Mouse (Mus musculus): ENCODE measurements around the gene Zbtb20. TPM values are rescaled to one million over a fixed set of nuclear protein-coding genes. Genes with fewer than 3 reads are reported as not detected.

The Zbtb20 gene
- polyA plus RNA-seq, 1 experiment, result 11.2 TPM

GRCm38 (mm10) chr16:42972872-42973271 lies 97.2 kb downstream of the Zbtb20 start:
- 70% methylated on average over 2 of the region's 2 CpGs for WGBS
- Histone ChIP-seq H3K4me3 (replicated peaks; ENCODE audit: control insufficient read depth, low read depth, low read length) (no peak overlapping the region), H3K27ac (ENCODE audit: control insufficient read depth, insufficient read depth, low read depth, low read length, poor library complexity) (no peak overlapping the region), H3K4me1 (ENCODE audit: control insufficient read depth, insufficient read depth, low read length) (no peaks in the 10 kb centered on the region)
- no peak for TF ChIP-seq CTCF (IDR thresholded peaks at IDR 0.05; ENCODE audit: control insufficient read depth, insufficient read depth, low read length)
- TF ChIP-seq POLR2A (IDR thresholded peaks at IDR 0.05; ENCODE audit: borderline replicate concordance, control insufficient read depth, low read depth, low read length), result no peak

- H3K27ac ChIP-seq (ENCODE audit: control insufficient read depth, insufficient read depth, low read depth, low read length, poor library complexity), result no peak overlapping the region
- TF ChIP-seq POLR2A (IDR thresholded peaks at IDR 0.05; ENCODE audit: borderline replicate concordance, control insufficient read depth, low read depth, low read length) (no peak), CTCF (IDR thresholded peaks at IDR 0.05; ENCODE audit: control insufficient read depth, insufficient read depth, low read length) (no peak)
- no peaks in the 10 kb centered on the region for H3K4me1 ChIP-seq (ENCODE audit: control insufficient read depth, insufficient read depth, low read length)
- no peak overlapping the region for H3K4me3 ChIP-seq (replicated peaks; ENCODE audit: control insufficient read depth, low read depth, low read length)
- 74% methylated on average over 1 of the region's 1 CpGs for WGBS
Observed at GRCm38 (mm10) chr16:42998896-42999295, 123.2 kb downstream of the Zbtb20 start.

GRCm38 (mm10) chr16:43026351-43026750 lies 150.7 kb downstream of the Zbtb20 start:
- H3K4me1 ChIP-seq (ENCODE audit: control insufficient read depth, insufficient read depth, low read length), result no peaks in the 10 kb centered on the region

GRCm38 (mm10) chr16:43029243-43029642 lies 153.6 kb downstream of the Zbtb20 start:
- WGBS, result 86% methylated on average over 3 of the region's 3 CpGs
- Histone ChIP-seq H3K4me1 (ENCODE audit: control insufficient read depth, insufficient read depth, low read length) (no peaks in the 10 kb centered on the region), H3K4me3 (replicated peaks; ENCODE audit: control insufficient read depth, low read depth, low read length) (no peak overlapping the region), H3K27ac (ENCODE audit: control insufficient read depth, insufficient read depth, low read depth, low read length, poor library complexity) (no peak overlapping the region)
- TF ChIP-seq POLR2A (IDR thresholded peaks at IDR 0.05; ENCODE audit: borderline replicate concordance, control insufficient read depth, low read depth, low read length) (no peak), CTCF (IDR thresholded peaks at IDR 0.05; ENCODE audit: control insufficient read depth, insufficient read depth, low read length) (no peak)

More at GRCm38 (mm10) chr16:43026351-43026750, 150.7 kb downstream of the Zbtb20 start:
- 77% methylated on average over 2 of the region's 2 CpGs for WGBS
- Histone ChIP-seq H3K4me3 (replicated peaks; ENCODE audit: control insufficient read depth, low read depth, low read length) (no peak overlapping the region), H3K27ac (ENCODE audit: control insufficient read depth, insufficient read depth, low read depth, low read length, poor library complexity) (no peak overlapping the region)
- TF ChIP-seq CTCF (IDR thresholded peaks at IDR 0.05; ENCODE audit: control insufficient read depth, insufficient read depth, low read length), result no peak
- TF ChIP-seq POLR2A (IDR thresholded peaks at IDR 0.05; ENCODE audit: borderline replicate concordance, control insufficient read depth, low read depth, low read length), result no peak

- Histone ChIP-seq H3K4me1 (ENCODE audit: control insufficient read depth, insufficient read depth, low read length) (no peaks in the 10 kb centered on the region), H3K4me3 (replicated peaks; ENCODE audit: control insufficient read depth, low read depth, low read length) (no peak overlapping the region), H3K27ac (ENCODE audit: control insufficient read depth, insufficient read depth, low read depth, low read length, poor library complexity) (no peak overlapping the region)
- WGBS, result 86% methylated on average over 6 of the region's 6 CpGs
- no peak for TF ChIP-seq CTCF (IDR thresholded peaks at IDR 0.05; ENCODE audit: control insufficient read depth, insufficient read depth, low read length)
- no peak for TF ChIP-seq POLR2A (IDR thresholded peaks at IDR 0.05; ENCODE audit: borderline replicate concordance, control insufficient read depth, low read depth, low read length)
Observed at GRCm38 (mm10) chr16:43035709-43036108, 160.0 kb downstream of the Zbtb20 start.

- 82% methylated on average over 5 of the region's 5 CpGs for WGBS
- Histone ChIP-seq H3K27ac (ENCODE audit: control insufficient read depth, insufficient read depth, low read depth, low read length, poor library complexity) (no peak overlapping the region), H3K4me3 (replicated peaks; ENCODE audit: control insufficient read depth, low read depth, low read length) (no peak overlapping the region), H3K4me1 (ENCODE audit: control insufficient read depth, insufficient read depth, low read length) (no peaks in the 10 kb centered on the region)
- TF ChIP-seq CTCF (IDR thresholded peaks at IDR 0.05; ENCODE audit: control insufficient read depth, insufficient read depth, low read length), result no peak
- no peak for TF ChIP-seq POLR2A (IDR thresholded peaks at IDR 0.05; ENCODE audit: borderline replicate concordance, control insufficient read depth, low read depth, low read length)
Observed at GRCm38 (mm10) chr16:43036510-43036909, 160.8 kb downstream of the Zbtb20 start.

- Histone ChIP-seq H3K27ac (ENCODE audit: control insufficient read depth, insufficient read depth, low read depth, low read length, poor library complexity) (no peak overlapping the region), H3K4me3 (replicated peaks; ENCODE audit: control insufficient read depth, low read depth, low read length) (no peak overlapping the region), H3K4me1 (ENCODE audit: control insufficient read depth, insufficient read depth, low read length) (no peaks in the 10 kb centered on the region)
- TF ChIP-seq POLR2A (IDR thresholded peaks at IDR 0.05; ENCODE audit: borderline replicate concordance, control insufficient read depth, low read depth, low read length) (no peak), CTCF (IDR thresholded peaks at IDR 0.05; ENCODE audit: control insufficient read depth, insufficient read depth, low read length) (no peak)
- WGBS, result 84% methylated on average over 4 of the region's 4 CpGs
Observed at GRCm38 (mm10) chr16:43037320-43037719, 161.6 kb downstream of the Zbtb20 start.

- TF ChIP-seq CTCF (IDR thresholded peaks at IDR 0.05; ENCODE audit: control insufficient read depth, insufficient read depth, low read length), result no peak
- no peak for TF ChIP-seq POLR2A (IDR thresholded peaks at IDR 0.05; ENCODE audit: borderline replicate concordance, control insufficient read depth, low read depth, low read length)
- Histone ChIP-seq H3K27ac (ENCODE audit: control insufficient read depth, insufficient read depth, low read depth, low read length, poor library complexity) (no peak overlapping the region), H3K4me3 (replicated peaks; ENCODE audit: control insufficient read depth, low read depth, low read length) (no peak overlapping the region), H3K4me1 (ENCODE audit: control insufficient read depth, insufficient read depth, low read length) (no peaks in the 10 kb centered on the region)
Observed at GRCm38 (mm10) chr16:43045611-43046010, 169.9 kb downstream of the Zbtb20 start.

DNA sequence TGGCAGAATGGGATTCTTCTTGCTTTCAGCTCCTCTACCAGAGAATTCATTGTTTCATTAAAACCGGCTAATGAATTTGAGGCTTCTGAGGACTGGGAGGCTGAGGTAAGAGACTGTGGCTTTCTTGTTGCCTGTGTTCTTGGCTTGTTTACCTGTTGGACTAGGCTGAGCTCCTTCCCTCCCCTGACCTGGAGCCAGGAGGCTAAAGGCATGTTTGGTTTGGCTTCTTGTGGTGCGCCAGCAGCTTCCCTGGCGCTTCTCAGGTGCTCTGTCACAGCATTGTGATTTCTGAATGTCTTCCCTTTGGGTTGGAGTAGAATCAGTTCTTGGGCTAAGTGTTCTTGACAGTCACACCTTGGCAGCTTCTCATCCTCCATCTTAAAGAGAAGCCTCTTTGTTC lies 171.0 kb downstream of the Zbtb20 start:
- Histone ChIP-seq H3K4me1 (ENCODE audit: control insufficient read depth, insufficient read depth, low read length) (no peaks in the 10 kb centered on the region), H3K4me3 (replicated peaks; ENCODE audit: control insufficient read depth, low read depth, low read length) (no peak overlapping the region), H3K27ac (ENCODE audit: control insufficient read depth, insufficient read depth, low read depth, low read length, poor library complexity) (no peak overlapping the region)
- WGBS, result 92% methylated on average over 3 of the region's 3 CpGs
- TF ChIP-seq POLR2A (IDR thresholded peaks at IDR 0.05; ENCODE audit: borderline replicate concordance, control insufficient read depth, low read depth, low read length), result no peak
- no peak for TF ChIP-seq CTCF (IDR thresholded peaks at IDR 0.05; ENCODE audit: control insufficient read depth, insufficient read depth, low read length)

Data from bone marrow, adult 2 months (tissue).